Mouse (Mus musculus) lung, postnatal 0 days (tissue): ENCODE measurements around the gene Tnfsf4. TPM values are rescaled to one million over a fixed set of nuclear protein-coding genes. Genes with fewer than 3 reads are reported as not detected.

ENCODE experiments used
- ATAC-seq: fragments of 200-750 bp; cut with Nextera tagmentation; 2 replicates; pipeline ENCODE4 v1.8.0; 2017; ENCODE audit warnings: moderate library complexity
- DNase-seq: peaks from one replicate; pipeline ENCODE4 v3.0.0-alpha.2; 2016; ENCODE audit warnings: low spot score
- H3K27ac ChIP-seq: fragments of 300-500 bp; sonication (generic); 2 replicates; pipeline ENCODE4 v1.5.1; 2014; ENCODE audit warnings: antibody characterized with exemption, mild to moderate bottlenecking, low read length, mixed read lengths
- H3K27me3 ChIP-seq: fragments of 300-500 bp; sonication (generic); replicated peaks from 2 replicates; pipeline ENCODE4 v1.6.1; 2014; ENCODE audit warnings: low read length, mixed read lengths; ENCODE audit not compliant: insufficient read depth
- H3K36me3 ChIP-seq: fragments of 300-500 bp; sonication (generic); 2 replicates; pipeline ENCODE4 v1.6.1; 2014; ENCODE audit warnings: low read length, mixed read lengths; ENCODE audit not compliant: insufficient read depth
- H3K4me1 ChIP-seq: fragments of 300-500 bp; sonication (generic); 2 replicates; pipeline ENCODE4 v1.6.1; 2014; ENCODE audit warnings: antibody characterized with exemption, low read depth, low read length, mixed read lengths; ENCODE audit not compliant: insufficient read depth
- H3K4me2 ChIP-seq: fragments of 300-500 bp; sonication (generic); replicated peaks from 2 replicates; pipeline ENCODE4 v1.6.1; 2014; ENCODE audit warnings: low read depth, mild to moderate bottlenecking, low read length, moderate library complexity, mixed read lengths
- H3K4me3 ChIP-seq: fragments of 300-500 bp; sonication (generic); 2 replicates; pipeline ENCODE4 v1.5.1; 2014; ENCODE audit warnings: low read depth, low read length
- H3K9ac ChIP-seq: fragments of 300-500 bp; sonication (generic); replicated peaks from 2 replicates; pipeline ENCODE4 v1.6.1; 2014; ENCODE audit warnings: low read depth, mild to moderate bottlenecking
- H3K9me3 ChIP-seq: fragments of 300-500 bp; sonication (generic); 2 replicates; pipeline ENCODE4 v1.6.1; 2016; ENCODE audit warnings: low read length, mixed read lengths
- CTCF ChIP-seq: IDR thresholded peaks from 2 replicates; pipeline ENCODE4 v1.5.1; 2016; ENCODE audit warnings: antibody characterized with exemption, mild to moderate bottlenecking
- EP300 ChIP-seq: IDR thresholded peaks from 2 replicates; pipeline ENCODE4 v1.6.1; 2016; ENCODE audit warnings: antibody characterized with exemption, mild to moderate bottlenecking, control low read depth
- WGBS: fragments of 180-500 bp; shearing (Covaris S2); extraction: QIAGEN DNeasy Blood & Tissue Kit; methylation state at CpG from one replicate; pipeline ENCODE4 v1.1.7; 2014; 5-methylcytosine and 5-hydroxymethylcytosine counted together
- polyA plus RNA-seq: library from polyadenylated mRNA; unstranded; fragments of >200 nt; fragmentation: Nextera tagmentation; extraction: Ambion mirVana; gene quantifications from 2 replicates; pipeline ENCODE4 v1.2.1, GENCODE M21; 2015

The Tnfsf4 gene
- polyA plus RNA-seq, 1 experiment from 2014 or later = not detected

DNA sequence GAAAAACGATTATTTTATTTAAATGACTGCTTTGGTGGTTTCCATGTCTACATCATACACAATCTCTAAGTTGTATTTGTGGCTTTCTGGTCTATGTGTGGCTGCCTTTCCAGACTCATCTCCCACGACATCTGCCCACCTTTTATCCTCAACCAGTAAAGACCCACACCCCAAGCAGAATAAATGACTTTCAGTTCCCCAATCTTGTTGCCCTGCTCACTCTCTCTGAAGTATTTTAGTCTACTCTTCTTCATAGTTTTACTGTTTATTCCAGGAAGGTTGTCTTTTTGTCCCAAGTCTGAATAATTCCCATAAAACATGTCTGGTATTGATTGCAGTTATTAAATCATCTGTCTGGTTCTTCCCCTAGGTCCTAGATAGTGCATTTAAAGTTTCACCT, 40.6 kb downstream of the Tnfsf4 start:
- Histone ChIP-seq H3K27ac (no peak overlapping the region), H3K9ac (no peak overlapping the region), H3K27me3 (no peaks in the 10 kb centered on the region), H3K4me3 (no peak overlapping the region), H3K36me3 (no peaks in the 10 kb centered on the region), H3K4me1 (no peaks in the 10 kb centered on the region), H3K9me3 (no peaks in the 10 kb centered on the region), H3K4me2 (no peak overlapping the region)
- 74% methylated on average over 2 of the region's 2 CpGs for WGBS
- DNase-seq (no peak), ATAC-seq (no peak)
- TF ChIP-seq CTCF (no peak), EP300 (no peak)

DNA sequence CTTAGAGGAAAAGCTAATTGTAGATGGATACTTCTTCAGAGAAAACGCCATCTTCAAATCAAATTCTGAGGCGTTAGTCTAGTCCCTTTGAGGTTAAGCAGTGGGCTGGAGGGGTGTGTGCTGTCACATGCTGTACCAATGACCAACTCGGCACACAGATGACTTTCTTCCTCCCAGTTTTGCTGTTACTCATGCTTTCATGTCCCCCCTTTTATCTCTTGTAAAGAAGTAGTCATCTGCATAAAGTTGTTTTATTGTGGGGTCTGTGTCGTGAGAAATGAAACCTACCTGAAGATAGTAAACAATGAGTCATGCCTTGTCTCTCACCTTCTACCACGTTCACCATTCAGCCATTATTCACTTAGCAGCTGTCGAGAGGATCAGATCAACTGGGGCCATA, 41.3 kb downstream of the Tnfsf4 start:
- no peaks in the 10 kb centered on the region for H3K27me3 ChIP-seq
- DNase-seq (no peak), ATAC-seq (no peak)
- no peak overlapping the region for H3K27ac ChIP-seq
- TF ChIP-seq EP300 (no peak), CTCF (no peak)
- no peaks in the 10 kb centered on the region for H3K9me3 ChIP-seq
- no peak overlapping the region for H3K4me3 ChIP-seq
- 76% methylated on average over 6 of the region's 6 CpGs for WGBS
- H3K4me2 ChIP-seq = no peak overlapping the region
- no peaks in the 10 kb centered on the region for H3K36me3 ChIP-seq
- no peak overlapping the region for H3K9ac ChIP-seq
- no peaks in the 10 kb centered on the region for H3K4me1 ChIP-seq

DNA sequence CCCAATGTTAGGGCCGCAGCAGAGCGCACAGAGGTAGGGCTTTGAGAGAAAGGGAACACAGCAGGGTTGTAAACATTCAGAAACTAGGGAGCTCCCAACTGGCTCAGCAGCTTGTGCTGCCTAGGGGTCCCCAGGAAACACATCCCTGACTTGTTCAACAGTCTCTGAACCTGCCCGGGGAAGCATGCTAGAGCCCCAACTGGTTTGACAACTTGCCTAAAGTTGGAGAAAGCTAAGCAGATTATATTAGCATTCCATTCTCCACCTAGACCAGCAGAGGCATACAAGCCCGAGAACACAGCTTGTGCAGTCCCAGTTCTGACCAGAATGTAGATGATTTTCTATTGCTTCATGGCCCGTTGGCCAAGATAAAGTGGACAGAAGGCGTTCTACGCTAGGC, 49.6 kb downstream of the Tnfsf4 start:
- DNase-seq = peak; percentile 78
- Histone ChIP-seq H3K27ac (no peak overlapping the region), H3K4me2 (no peak overlapping the region), H3K4me3 (no peak overlapping the region), H3K9me3 (no peaks in the 10 kb centered on the region), H3K36me3 (no peaks in the 10 kb centered on the region), H3K27me3 (no peaks in the 10 kb centered on the region), H3K9ac (no peak overlapping the region), H3K4me1 (no peaks in the 10 kb centered on the region)
- 44% methylated on average over 7 of the region's 7 CpGs for WGBS
- peak; percentile 88 for ATAC-seq
- TF ChIP-seq CTCF (peak; percentile 56), EP300 (no peak)

DNA sequence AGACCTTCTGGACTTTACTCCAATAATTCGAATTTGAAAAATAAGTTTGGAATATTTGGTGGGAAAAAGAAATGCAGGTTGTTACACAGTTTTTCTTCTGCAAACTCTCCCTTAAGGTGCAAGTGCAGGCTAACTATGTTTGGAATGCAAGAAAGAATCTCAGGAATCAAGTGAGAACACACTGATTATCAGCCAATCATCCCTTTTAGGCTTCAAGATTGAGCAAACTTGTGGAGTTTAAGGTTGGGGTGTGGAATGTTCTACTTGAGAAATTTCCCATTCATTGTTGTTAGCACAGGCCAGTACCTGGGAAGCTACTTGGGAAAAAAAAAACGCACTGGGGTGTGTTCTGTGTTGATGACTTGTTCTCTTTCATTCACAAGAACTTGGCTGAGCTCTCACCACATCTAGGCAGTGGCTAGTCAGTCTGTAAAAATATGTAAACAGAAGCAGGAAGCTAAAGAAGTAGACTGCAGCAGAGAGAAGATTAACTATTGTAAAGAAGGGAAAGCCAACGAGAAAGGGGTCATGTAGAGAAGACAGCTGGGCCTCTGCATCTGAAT, 56.6 kb downstream of the Tnfsf4 start:
- Histone ChIP-seq H3K27me3 (no peaks in the 10 kb centered on the region), H3K9ac (no peak overlapping the region), H3K9me3 (no peaks in the 10 kb centered on the region), H3K27ac (no peak overlapping the region), H3K4me3 (no peak overlapping the region), H3K4me2 (no peak overlapping the region), H3K4me1 (no peaks in the 10 kb centered on the region; the same call in 1 of the 2 replicates), H3K36me3 (no peaks in the 10 kb centered on the region)
- peak; percentile 79 for DNase-seq
- TF ChIP-seq EP300 = peak; percentile 91
- no peak for TF ChIP-seq CTCF
- peak; percentile 90 for ATAC-seq
- WGBS = 19% methylated on average over 3 of the region's 3 CpGs

DNA sequence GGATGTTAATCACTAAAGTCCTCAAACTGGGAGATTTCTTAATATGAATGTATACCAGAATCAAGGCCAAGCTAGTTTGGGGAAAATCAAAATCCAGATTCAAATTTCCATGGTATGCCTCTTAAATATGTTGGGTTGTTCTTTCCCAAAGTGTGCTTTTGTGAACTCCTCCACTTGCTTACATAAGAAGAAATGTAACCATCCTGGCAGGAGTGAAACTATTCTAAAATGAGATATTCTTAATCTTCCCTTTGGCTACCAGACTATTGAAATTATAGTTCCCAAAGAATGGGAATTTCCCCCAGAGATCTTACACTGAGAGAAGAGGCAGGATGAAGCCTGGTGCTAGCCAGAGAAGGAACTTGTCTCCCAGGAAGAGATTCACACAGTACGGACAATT, 57.0 kb downstream of the Tnfsf4 start:
- ATAC-seq = no peak
- no peaks in the 10 kb centered on the region for H3K9me3 ChIP-seq
- DNase-seq = no peak

DNA sequence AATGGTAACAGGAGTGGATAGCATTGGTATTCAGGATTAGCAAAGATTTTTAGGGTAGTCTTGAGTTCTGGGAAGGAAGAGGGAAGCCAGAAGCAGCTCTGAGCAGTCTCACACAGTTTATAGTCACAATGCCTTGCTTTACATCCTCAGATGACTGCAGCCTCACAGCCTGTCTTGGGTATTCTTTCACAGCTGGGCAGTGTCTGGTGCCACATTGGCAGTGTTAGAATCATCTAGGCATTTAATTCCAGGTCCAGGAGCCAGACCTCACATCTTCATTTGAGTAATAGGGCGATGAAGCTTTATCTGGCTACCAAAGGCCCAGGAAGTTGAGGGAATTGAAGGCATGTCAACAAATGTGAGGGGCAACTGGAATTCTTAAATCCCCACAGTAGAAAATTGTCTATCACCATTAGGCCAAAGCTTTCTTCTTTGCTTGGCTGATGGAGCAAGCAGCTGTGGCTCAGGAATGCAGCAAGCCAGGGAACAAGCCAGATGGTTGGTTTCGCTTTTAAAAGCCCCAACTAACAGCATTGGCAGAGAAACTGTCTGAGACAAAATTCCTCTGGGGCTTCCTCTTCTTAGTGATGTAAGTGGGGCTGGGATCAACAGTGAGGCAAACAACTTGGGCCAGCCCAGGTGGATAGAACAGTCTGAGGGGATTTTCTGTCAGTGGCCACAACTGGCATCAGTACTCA, 68.3 kb downstream of the Tnfsf4 start:
- peak; percentile 69 for ATAC-seq
- TF ChIP-seq EP300 = no peak
- peak; percentile 77 for DNase-seq
- no peaks in the 10 kb centered on the region for H3K36me3 ChIP-seq
- H3K27ac ChIP-seq = peak overlapping the region; percentile 9; the same call in 1 of the 2 replicates
- no peak overlapping the region for H3K4me2 ChIP-seq
- 65% methylated on average over 2 of the region's 2 CpGs for WGBS
- H3K9me3 ChIP-seq = no peaks in the 10 kb centered on the region
- no peak overlapping the region for H3K9ac ChIP-seq
- H3K27me3 ChIP-seq = no peaks in the 10 kb centered on the region
- peaks cover 3% of the 10 kb centered on the region; the same call in 1 of the 2 replicates for H3K4me1 ChIP-seq
- no peak overlapping the region for H3K4me3 ChIP-seq

More for the DNA sequence above, 57.0 kb downstream of the Tnfsf4 start:
- Histone ChIP-seq H3K27ac (no peak overlapping the region), H3K9ac (no peak overlapping the region), H3K27me3 (no peaks in the 10 kb centered on the region), H3K36me3 (no peaks in the 10 kb centered on the region), H3K4me3 (no peak overlapping the region), H3K4me1 (no peaks in the 10 kb centered on the region; the same call in 1 of the 2 replicates), H3K4me2 (no peak overlapping the region)
- TF ChIP-seq CTCF (no peak), EP300 (no peak)
- WGBS = 90% methylated on average over 1 of the region's 1 CpGs

Other genes starting within 250 kb of the Tnfsf4 start
- gene Tex50, start 236.1 kb upstream of the Tnfsf4 start, polyA plus RNA-seq = 0.15 TPM in 1 of 2 replicates, not detected in the other
- 1,194 and 1,245 TPM in 2 replicates for gene Prdx6, start 144.2 kb upstream of the Tnfsf4 start, polyA plus RNA-seq
- gene Tnfsf18, start 99.2 kb downstream of the Tnfsf4 start, polyA plus RNA-seq = 0.11 TPM in 1 of 2 replicates, not detected in the other